Mouse (Mus musculus): Measurements from ENCODE around the gene Dpyd.

The Dpyd gene

GRCm38 (mm10) chr3:119361555-119362385, 799.8 kb downstream of the Dpyd start:
- no peak for DNase-seq (ENCODE audit: low read depth, low spot score)

- DNase-seq (ENCODE audit: low read depth, low spot score): no peak
Measured at GRCm38 (mm10) chr3:119362392-119362791, 800.5 kb downstream of the Dpyd start.

GRCm38 (mm10) chr3:119368931-119369330, 807.0 kb downstream of the Dpyd start:
- DNase-seq (ENCODE audit: low read depth, low spot score): no peak

- DNase-seq (ENCODE audit: low read depth, low spot score): no peak
Measured at GRCm38 (mm10) chr3:119381119-119381518, 819.2 kb downstream of the Dpyd start.

- no peak for DNase-seq (ENCODE audit: low read depth, low spot score)
Measured at GRCm38 (mm10) chr3:119382395-119382794, 820.5 kb downstream of the Dpyd start.

GRCm38 (mm10) chr3:119387332-119388105, 825.6 kb downstream of the Dpyd start:
- no peak for DNase-seq (ENCODE audit: low read depth, low spot score)

GRCm38 (mm10) chr3:119397205-119397604, 835.3 kb downstream of the Dpyd start:
- no peak for DNase-seq (ENCODE audit: low read depth, low spot score)

- DNase-seq (ENCODE audit: low read depth, low spot score): no peak
Measured at GRCm38 (mm10) chr3:119402836-119403728, 841.2 kb downstream of the Dpyd start.

- DNase-seq (ENCODE audit: low read depth, low spot score): no peak
Measured at GRCm38 (mm10) chr3:119419087-119419709, 857.3 kb downstream of the Dpyd start.

GRCm38 (mm10) chr3:119419745-119420144, 857.8 kb downstream of the Dpyd start:
- DNase-seq (ENCODE audit: low read depth, low spot score): no peak

- no peak for DNase-seq (ENCODE audit: low read depth, low spot score)
Measured at GRCm38 (mm10) chr3:119431339-119431738, 869.4 kb downstream of the Dpyd start.

GRCm38 (mm10) chr3:119431757-119432156, 869.8 kb downstream of the Dpyd start:
- no peak for DNase-seq (ENCODE audit: low read depth, low spot score)

- DNase-seq (ENCODE audit: low read depth, low spot score): no peak
Measured at GRCm38 (mm10) chr3:119447559-119447958, 885.6 kb downstream of the Dpyd start.

GRCm38 (mm10) chr3:119464073-119464472, 902.1 kb downstream of the Dpyd start:
- no peak for DNase-seq (ENCODE audit: low read depth, low spot score)

GRCm38 (mm10) chr3:119464479-119464878, 902.5 kb downstream of the Dpyd start:
- no peak for DNase-seq (ENCODE audit: low read depth, low spot score)

GRCm38 (mm10) chr3:119467723-119468122, 905.8 kb downstream of the Dpyd start:
- no peak for DNase-seq (ENCODE audit: low read depth, low spot score)
